Mouse (Mus musculus) lung, adult 2 months (tissue): ENCODE measurements around the gene Olfr521.

Experiments used
- CTCF ChIP-seq: fragments of 200-500 bp; IDR thresholded peaks from 2 replicates; pipeline ENCODE4 v1.5.1; 2011; ENCODE audit warnings: mild to moderate bottlenecking, low read length, control low read depth; ENCODE audit not compliant: insufficient read depth
- POLR2A ChIP-seq: fragments of 200-500 bp; IDR thresholded peaks from 2 replicates; pipeline ENCODE4 v1.6.1; 2011; ENCODE audit warnings: low read depth, mild to moderate bottlenecking, control low read depth, low read length, borderline replicate concordance; ENCODE audit errors: extremely low read depth

- TF ChIP-seq POLR2A (no peak), CTCF (no peak)
Measured at GRCm38 (mm10) chr7:99786774-99787173, 23.5 kb downstream of the Olfr521 start.
